8 mouse cellular contexts compared by ENCODE assay signal in genomic region chr11:74837056-74837693, GRCm38 (mm10). TPM values are rescaled to one million over a fixed set of nuclear protein-coding genes. Genes with fewer than 3 reads are reported as not detected.
DNase-seq lines count a peak whose midpoint lies in the region; ATAC-seq and TF ChIP-seq lines count a peak whose summit lies in the region.

No protein-coding gene starts in this region.

- no peak for DNase-seq in heart, postnatal 36 days
- no peak for DNase-seq in G1E (ENCODE audit: low spot score)
- DNase-seq in spleen, postnatal 10 days (ENCODE audit: low spot score in 2 of 2): no peak
- no peak for DNase-seq in kidney, adult 8-10 months

- no peaks in the 10 kb centered on the region for H3K9me3 ChIP-seq in heart, embryonic 16.5 days (replicated peaks; ENCODE audit: control insufficient read depth, low read length)
- H3K9me3 ChIP-seq in G1E (replicated peaks): no peaks in the 10 kb centered on the region

- 47% methylated on average over 16 of the region's 16 CpGs for WGBS in heart, embryonic 16.5 days

- H3K4me2 ChIP-seq in heart, embryonic 16.5 days (ENCODE audit: low read depth, low read length): peak overlapping the region; percentile 76

- no peak for ATAC-seq in heart, embryonic 16.5 days (replicated peaks; ENCODE audit: extremely low read depth, insufficient read depth, low FRiP score)
- ATAC-seq in G1E (ENCODE audit: extremely low read depth, insufficient number of reproducible peaks, low FRiP score, poor library complexity, severe bottlenecking): no peak
- peak; percentile 14 for ATAC-seq in granulocyte monocyte progenitor cell, adult 5-6 weeks (replicated peaks; ENCODE audit: poor library complexity, severe bottlenecking)
- ATAC-seq in megakaryocyte progenitor cell, adult 5-6 weeks (replicated peaks; ENCODE audit: poor library complexity): peak; percentile 14
- no peak for ATAC-seq in activated CD4-positive, CD25-positive, alpha-beta regulatory T cell, adult 4 months

- H3K27me3 ChIP-seq in heart, embryonic 16.5 days (ENCODE audit: control insufficient read depth, insufficient read depth, low read length): no peaks in the 10 kb centered on the region
- no peaks in the 10 kb centered on the region for H3K27me3 ChIP-seq in G1E (ENCODE audit: insufficient read depth, low read length)

- peak overlapping the region; percentile 69 for H3K9ac ChIP-seq in heart, embryonic 16.5 days (ENCODE audit: low read length)

- H3K4me3 ChIP-seq in heart, embryonic 16.5 days (ENCODE audit: low read length): peak overlapping the region; percentile 55
- peak overlapping the region; percentile 72 for H3K4me3 ChIP-seq in G1E (ENCODE audit: low read depth, low read length)

- H3K4me1 ChIP-seq in heart, embryonic 16.5 days (ENCODE audit: control insufficient read depth, insufficient read depth, low read length): peaks cover 42% of the 10 kb centered on the region
- peaks cover 88% of the 10 kb centered on the region for H3K4me1 ChIP-seq in G1E (ENCODE audit: insufficient read depth, low read depth, low read length)

- intact Hi-C loops in heart, postnatal 36 days (cut with DNase I): no loop called here

- peak overlapping the region; percentile 93 for H3K27ac ChIP-seq in heart, embryonic 16.5 days (ENCODE audit: low read length)

- no peak for TF ChIP-seq CTCF in G1E (IDR thresholded peaks at IDR 0.05; ENCODE audit: low read depth, low read length)

- H3K36me3 ChIP-seq in heart, embryonic 16.5 days (ENCODE audit: control insufficient read depth, insufficient read depth): peaks cover under 1% of the 10 kb centered on the region; the same call in 1 of the 2 replicates
- peaks cover 73% of the 10 kb centered on the region for H3K36me3 ChIP-seq in G1E (replicated peaks)

RNA-seq across cellular contexts. Expression of gene Mnt, which starts 6.5 kb away (rescaled TPM):
- 3.0 and 3.3 TPM in 2 replicates for polyA plus RNA-seq in heart, embryonic 16.5 days (2015; fragmentation: Nextera tagmentation; extraction: Ambion mirVana)
- 10 to 100 TPM; 11.4 to 11.9 TPM for total RNA-seq in heart, postnatal 36 days (2021)
- total RNA-seq in G1E (2014; fragmentation: Nextera tagmentation) (19.6 and 28.1 TPM in 2 replicates), G1E (2017) (3.0 and 4.6 TPM in 2 replicates)
- polyA plus RNA-seq in G1E (2012): 117 and 145 TPM in 2 replicates
- total RNA-seq in granulocyte monocyte progenitor cell, adult 5-6 weeks (2014; fragmentation: Nextera tagmentation): 14.4 and 20.2 TPM in 2 replicates
- total RNA-seq in granulocyte monocyte progenitor cell, adult 5-6 weeks (2017): 5.3 and 6.0 TPM in 2 replicates
- total RNA-seq in megakaryocyte progenitor cell, adult 5-6 weeks (2015): 13.1 and 15.0 TPM in 2 replicates
- total RNA-seq in megakaryocyte progenitor cell, adult 5-6 weeks (2017): 2.7 and 3.2 TPM in 2 replicates
- polyA plus RNA-seq in activated CD4-positive, CD25-positive, alpha-beta regulatory T cell, adult 4 months (2017; shearing (Covaris generic)): 1 to 10 TPM; 5.4 to 6.9 TPM

RNA-seq across cellular contexts. Expression of gene Sgsm2, which starts 59.7 kb away (rescaled TPM):
- 4.7 and 4.9 TPM in 2 replicates for polyA plus RNA-seq in heart, embryonic 16.5 days (2015; fragmentation: Nextera tagmentation; extraction: Ambion mirVana)
- total RNA-seq in heart, postnatal 36 days (2021): 1 to 10 TPM; 6.1 to 6.2 TPM
- total RNA-seq in G1E (2014; fragmentation: Nextera tagmentation) (7.4 and 9.7 TPM in 2 replicates), G1E (2017) (4.7 and 5.2 TPM in 2 replicates)
- 10.3 and 10.5 TPM in 2 replicates for polyA plus RNA-seq in G1E (2012)
- 6.7 and 8.9 TPM in 2 replicates for total RNA-seq in granulocyte monocyte progenitor cell, adult 5-6 weeks (2014; fragmentation: Nextera tagmentation)
- total RNA-seq in granulocyte monocyte progenitor cell, adult 5-6 weeks (2017): 2.8 and 3.0 TPM in 2 replicates
- 4.1 and 4.5 TPM in 2 replicates for total RNA-seq in megakaryocyte progenitor cell, adult 5-6 weeks (2015)
- total RNA-seq in megakaryocyte progenitor cell, adult 5-6 weeks (2017): 3.7 and 6.9 TPM in 2 replicates
- 1 to 10 TPM; 1.6 to 2.0 TPM for polyA plus RNA-seq in activated CD4-positive, CD25-positive, alpha-beta regulatory T cell, adult 4 months (2017; shearing (Covaris generic))

Comparison
In these comparisons a context has a peak if more than half of its experiments do, and no peak if none do; other contexts are left out.
1. ATAC-seq: peak in granulocyte monocyte progenitor cell, adult 5-6 weeks (single experiment) and megakaryocyte progenitor cell, adult 5-6 weeks (single experiment); none in heart, embryonic 16.5 days (single experiment), G1E (single experiment) and activated CD4-positive, CD25-positive, alpha-beta regulatory T cell, adult 4 months (single experiment).